In the genomic region with DNA sequence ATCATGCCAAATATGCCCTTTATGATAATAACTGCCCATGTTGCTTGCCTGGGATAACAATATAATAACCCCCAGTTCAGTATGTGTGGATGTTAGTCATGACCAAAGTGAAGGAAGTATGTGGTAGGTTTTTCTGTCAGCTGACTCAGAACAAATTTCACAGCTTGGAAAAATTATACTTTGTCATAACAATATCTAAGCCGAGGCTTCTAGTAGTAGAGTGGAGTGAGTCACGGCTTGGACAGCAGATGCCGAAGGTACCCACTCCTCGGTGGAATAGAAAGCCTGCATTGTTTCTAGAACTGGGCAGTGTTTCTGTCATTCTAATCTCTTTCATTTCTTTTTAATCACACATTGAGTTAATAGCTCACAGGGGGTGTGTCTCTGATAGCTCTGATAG, we compare ENCODE assay signal across 27 mouse cellular contexts.
DNase-seq lines count a peak whose midpoint lies in the region; ATAC-seq and TF ChIP-seq lines count a peak whose summit lies in the region.
"Had no signal": no experiment of that assay in that cellular context is flagged by ENCODE, and none has a peak within 500 bp of the region (broad histone marks: within the 10 kb centered on the region; RNA-seq: fewer than 3 reads in every experiment).

No protein-coding gene starts in this region.

- no peak for TF ChIP-seq CTCF in stomach, postnatal 0 days (IDR thresholded peaks at IDR 0.05; ENCODE audit: low read depth)
- TF ChIP-seq CTCF in lung, postnatal 0 days (IDR thresholded peaks at IDR 0.05), result no peak

- no peak overlapping the region for H3K4me3 ChIP-seq in stomach, embryonic 15.5 days (replicated peaks)
- no peak overlapping the region for H3K4me3 ChIP-seq in stomach, postnatal 0 days (ENCODE audit: low read depth, low read length)
- no peak overlapping the region for H3K4me3 ChIP-seq in lung, postnatal 0 days (ENCODE audit: low read depth, low read length)
- H3K4me3 ChIP-seq: embryonic facial prominence, embryonic 10.5 days; embryonic facial prominence, embryonic 15.5 days; hindbrain, embryonic 10.5 days; hindbrain, embryonic 15.5 days; layer of hippocampus, adult 2 months; liver, embryonic 13.5 days; midbrain, embryonic 15.5 days had no signal

- no peak for TF ChIP-seq EP300 in stomach, postnatal 0 days (optimal IDR thresholded peaks at IDR 0.05)
- TF ChIP-seq EP300 in lung, postnatal 0 days (IDR thresholded peaks at IDR 0.05), result no peak

- H3K27me3 ChIP-seq in stomach, embryonic 15.5 days (replicated peaks), result no peaks in the 10 kb centered on the region
- H3K27me3 ChIP-seq in stomach, postnatal 0 days (ENCODE audit: control insufficient read depth, insufficient read depth, low read length), result no peaks in the 10 kb centered on the region
- H3K27me3 ChIP-seq in lung, postnatal 0 days (replicated peaks; ENCODE audit: insufficient read depth, low read length), result no peaks in the 10 kb centered on the region
- H3K27me3 ChIP-seq: embryonic facial prominence, embryonic 15.5 days; hindbrain, embryonic 15.5 days; liver, embryonic 13.5 days; midbrain, embryonic 15.5 days had no signal

- H3K4me2 ChIP-seq in stomach, embryonic 15.5 days, result no peak overlapping the region
- H3K4me2 ChIP-seq in stomach, postnatal 0 days (replicated peaks; ENCODE audit: low read depth), result no peak overlapping the region
- H3K4me2 ChIP-seq in lung, postnatal 0 days (replicated peaks; ENCODE audit: low read depth, low read length), result no peak overlapping the region
- H3K4me2 ChIP-seq: embryonic facial prominence, embryonic 15.5 days; hindbrain, embryonic 15.5 days; liver, embryonic 13.5 days; midbrain, embryonic 15.5 days had no signal

- no peak for DNase-seq in frontal cortex, postnatal 14 days (ENCODE audit: low spot score in 2 of 2)
- no peak for DNase-seq in stomach, postnatal 0 days (ENCODE audit: low spot score)
- peak; percentile 73 for DNase-seq in fibroblast of lung, adult 2 months (ENCODE audit: low read depth)
- no peak for DNase-seq in testis, postnatal 10 days (ENCODE audit: low spot score)
- DNase-seq in lung, postnatal 0 days (ENCODE audit: low spot score), result no peak
- DNase-seq: adrenal gland, adult 8-10 months; cerebellum, adult 8-10 months; cerebellum, postnatal 25 days; gastrocnemius, postnatal 10 days; heart, postnatal 14 days; kidney, adult 11 months; kidney, postnatal 14 days; liver, embryonic 13.5 days; lung, adult 18-20 months; lung, postnatal 10 days had no signal

- no peak overlapping the region for H3K9ac ChIP-seq in stomach, embryonic 15.5 days
- H3K9ac ChIP-seq in stomach, postnatal 0 days (ENCODE audit: low read length), result no peak overlapping the region
- no peak overlapping the region for H3K9ac ChIP-seq in lung, postnatal 0 days (replicated peaks; ENCODE audit: low read depth)
- H3K9ac ChIP-seq: embryonic facial prominence, embryonic 15.5 days; hindbrain, embryonic 15.5 days; liver, embryonic 13.5 days; midbrain, embryonic 15.5 days had no signal

- no peaks in the 10 kb centered on the region for H3K36me3 ChIP-seq in stomach, embryonic 15.5 days
- no peaks in the 10 kb centered on the region for H3K36me3 ChIP-seq in stomach, postnatal 0 days (ENCODE audit: control insufficient read depth, insufficient read depth, low read length)
- no peaks in the 10 kb centered on the region for H3K36me3 ChIP-seq in lung, postnatal 0 days (ENCODE audit: insufficient read depth, low read length)
- H3K36me3 ChIP-seq: embryonic facial prominence, embryonic 10.5 days; embryonic facial prominence, embryonic 15.5 days; hindbrain, embryonic 10.5 days; hindbrain, embryonic 15.5 days; liver, embryonic 13.5 days; midbrain, embryonic 15.5 days had no signal

- no peaks in the 10 kb centered on the region for H3K4me1 ChIP-seq in stomach, embryonic 15.5 days
- H3K4me1 ChIP-seq in stomach, postnatal 0 days (replicated peaks; ENCODE audit: control insufficient read depth, insufficient read depth), result no peaks in the 10 kb centered on the region
- H3K4me1 ChIP-seq in lung, postnatal 0 days (ENCODE audit: insufficient read depth, low read depth, low read length), result no peaks in the 10 kb centered on the region
- H3K4me1 ChIP-seq: embryonic facial prominence, embryonic 10.5 days; embryonic facial prominence, embryonic 15.5 days; hindbrain, embryonic 10.5 days; hindbrain, embryonic 15.5 days; liver, embryonic 13.5 days; midbrain, embryonic 15.5 days had no signal

- no peaks in the 10 kb centered on the region for H3K9me3 ChIP-seq in stomach, embryonic 15.5 days
- H3K9me3 ChIP-seq in stomach, postnatal 0 days (ENCODE audit: control insufficient read depth, low read length), result no peaks in the 10 kb centered on the region
- H3K9me3 ChIP-seq in lung, postnatal 0 days (ENCODE audit: low read length), result no peaks in the 10 kb centered on the region
- H3K9me3 ChIP-seq: embryonic facial prominence, embryonic 10.5 days; embryonic facial prominence, embryonic 15.5 days; hindbrain, embryonic 10.5 days; hindbrain, embryonic 15.5 days; liver, embryonic 13.5 days; midbrain, embryonic 15.5 days had no signal

- ATAC-seq in frontal cortex, adult (ENCODE audit: low TSS enrichment), result peak; percentile 85
- ATAC-seq in stomach, embryonic 15.5 days (ENCODE audit: insufficient read depth, low FRiP score, low read depth), result 0 out of 2 replicates have a peak, but pooled peaks have one; percentile 65
- ATAC-seq in stomach, postnatal 0 days (ENCODE audit: low FRiP score, low TSS enrichment), result no peak
- no peak for ATAC-seq in lung, postnatal 0 days
- ATAC-seq: CD4-positive, CD25-positive, alpha-beta regulatory T cell, adult 4 months; forebrain, embryonic 14.5 days; inflammation-experienced regulatory T-cells, adult 6 months; midbrain, embryonic 15.5 days had no signal

- no peak overlapping the region for H3K27ac ChIP-seq in stomach, embryonic 15.5 days
- H3K27ac ChIP-seq in stomach, postnatal 0 days (replicated peaks), result no peak overlapping the region
- no peak overlapping the region for H3K27ac ChIP-seq in lung, postnatal 0 days (ENCODE audit: low read length)
- H3K27ac ChIP-seq: embryonic facial prominence, embryonic 10.5 days; embryonic facial prominence, embryonic 15.5 days; hindbrain, embryonic 10.5 days; hindbrain, embryonic 15.5 days; layer of hippocampus, adult 2 months; liver, embryonic 13.5 days; macrophage; midbrain, embryonic 15.5 days had no signal

- whole genome bisulfite sequencing in stomach, embryonic 15.5 days, result 52% methylated on average over 4 of the region's 4 CpGs
- 29% methylated on average over 4 of the region's 4 CpGs for WGBS in stomach, postnatal 0 days
- WGBS in lung, postnatal 0 days, result 45% methylated on average over 4 of the region's 4 CpGs

Comparison
In these comparisons a context has a peak if more than half of its experiments do, and no peak if none do; other contexts are left out.
1. ATAC-seq: peak in frontal cortex, adult (single experiment) and stomach, embryonic 15.5 days (single experiment); none in stomach, postnatal 0 days (single experiment) and lung, postnatal 0 days (single experiment).